Mouse (Mus musculus): ENCODE data around the gene Gm20388. TPM values are rescaled to one million over a fixed set of nuclear protein-coding genes. Genes with fewer than 3 reads are reported as not detected.
"Not testable (repeated sequence)": the region's sequence is repeated elsewhere in the genome, so short reads cannot be mapped to it uniquely, and the experiment has no call there.

Gm20388 gene
- total RNA-seq, 2 experiments from 2014 or later: 1.3 to 8.5 TPM

- no peak for DNase-seq (ENCODE audit: low spot score in 2 of 2)
These were observed 798.5 kb downstream of the Gm20388 start for GRCm38 (mm10) chr8:120709176-120709575.

GRCm38 (mm10) chr8:120715200-120715599 lies 804.6 kb downstream of the Gm20388 start:
- DNase-seq (ENCODE audit: low spot score in 2 of 2): no peak

- no peak for DNase-seq (ENCODE audit: low spot score in 2 of 2)
These were observed 805.5 kb downstream of the Gm20388 start for GRCm38 (mm10) chr8:120715996-120716680.

- no peak for DNase-seq (ENCODE audit: low spot score in 2 of 2)
These were observed 809.1 kb downstream of the Gm20388 start for GRCm38 (mm10) chr8:120719586-120720236.

GRCm38 (mm10) chr8:120723025-120723424 lies 812.4 kb downstream of the Gm20388 start:
- DNase-seq (ENCODE audit: low spot score in 2 of 2): no peak

- not testable (repeated sequence) for DNase-seq (ENCODE audit: low spot score in 2 of 2)
These were observed 813.5 kb downstream of the Gm20388 start for GRCm38 (mm10) chr8:120724096-120724495.

- DNase-seq (ENCODE audit: low spot score in 2 of 2): no peak
These were observed 814.4 kb downstream of the Gm20388 start for GRCm38 (mm10) chr8:120724816-120725575.

GRCm38 (mm10) chr8:120725576-120725950 lies 814.9 kb downstream of the Gm20388 start:
- no peak for DNase-seq (ENCODE audit: low spot score in 2 of 2)

GRCm38 (mm10) chr8:120726051-120726450 lies 815.4 kb downstream of the Gm20388 start:
- no peak for DNase-seq (ENCODE audit: low spot score in 2 of 2)

- DNase-seq (ENCODE audit: low spot score in 2 of 2): no peak
These were observed 818.0 kb downstream of the Gm20388 start for GRCm38 (mm10) chr8:120728488-120729160.

- DNase-seq (ENCODE audit: low spot score in 2 of 2): no peak
These were observed 820.9 kb downstream of the Gm20388 start for GRCm38 (mm10) chr8:120731582-120731981.

GRCm38 (mm10) chr8:120732068-120732467 lies 821.4 kb downstream of the Gm20388 start:
- DNase-seq (ENCODE audit: low spot score in 2 of 2): no peak

GRCm38 (mm10) chr8:120735770-120736481 lies 825.3 kb downstream of the Gm20388 start, which contains the start of gene Irf8:
Irf8 (plus strand) TSS chr8:120736358.
- peak; percentile 90 for DNase-seq (ENCODE audit: low spot score in 2 of 2)

GRCm38 (mm10) chr8:120736486-120736885 lies 825.8 kb downstream of the Gm20388 start:
- peak in 1 of 2 experiments; percentile 49 for DNase-seq (ENCODE audit: low spot score in 2 of 2)

- no peak for DNase-seq (ENCODE audit: low spot score in 2 of 2)
These were observed 826.5 kb downstream of the Gm20388 start for GRCm38 (mm10) chr8:120737166-120737565.

GRCm38 (mm10) chr8:120738771-120739170 lies 828.1 kb downstream of the Gm20388 start:
- DNase-seq (ENCODE audit: low spot score in 2 of 2): no peak

GRCm38 (mm10) chr8:120739526-120739925 lies 828.9 kb downstream of the Gm20388 start:
- DNase-seq (ENCODE audit: low spot score in 2 of 2): peak in 1 of 2 experiments; percentile 30

- DNase-seq (ENCODE audit: low spot score in 2 of 2): no peak
These were observed 829.9 kb downstream of the Gm20388 start for GRCm38 (mm10) chr8:120740579-120740978.

GRCm38 (mm10) chr8:120741001-120741400 lies 830.4 kb downstream of the Gm20388 start:
- DNase-seq (ENCODE audit: low spot score in 2 of 2): no peak

- no peak for DNase-seq (ENCODE audit: low spot score in 2 of 2)
These were observed 831.3 kb downstream of the Gm20388 start for GRCm38 (mm10) chr8:120741815-120742530.

Data from adrenal gland, adult 18-20 months (tissue).